Mouse (Mus musculus): ENCODE data around the gene Celf5. TPM values are rescaled to one million over a fixed set of nuclear protein-coding genes. Genes with fewer than 3 reads are reported as not detected.
"Not testable (repeated sequence)": the region's sequence is repeated elsewhere in the genome, so short reads cannot be mapped to it uniquely, and the experiment has no call there.

The Celf5 gene
- polyA plus RNA-seq, 1 experiment from 2014 or later = 0.04 TPM

DNA sequence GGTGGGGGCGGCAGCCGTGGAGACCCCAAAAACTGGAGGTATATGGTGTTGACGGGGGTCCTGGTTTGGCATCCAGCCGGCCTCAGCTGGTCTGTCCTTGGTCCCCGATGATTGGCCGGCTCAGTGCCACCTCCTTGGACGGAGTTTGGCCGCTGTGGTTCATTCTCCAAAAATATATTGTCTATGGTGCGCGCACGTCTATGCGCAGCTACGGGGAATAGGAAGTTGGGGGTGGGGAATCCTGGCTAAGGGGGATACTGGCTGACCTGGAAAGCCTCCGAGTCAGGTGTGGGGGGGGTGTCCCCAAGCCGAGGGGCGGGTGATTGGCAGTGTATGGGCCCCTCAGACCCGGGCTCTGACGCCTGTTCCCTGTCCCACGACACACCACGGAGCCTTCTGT lies 22.0 kb downstream of the Celf5 start:
- Histone ChIP-seq H3K36me3 (ENCODE audit: inconsistent target) (no peaks in the 10 kb centered on the region), H3K79me2 (ENCODE audit: inconsistent target) (no peaks in the 10 kb centered on the region), H3K4me3 (ENCODE audit: inconsistent target) (no peak overlapping the region), H3K27ac (no peak overlapping the region)
- 16% methylated on average over 20 of the region's 20 CpGs for WGBS (ENCODE audit: missing documents)

- Histone ChIP-seq H3K27ac (no peak overlapping the region), H3K4me3 (ENCODE audit: inconsistent target) (no peak overlapping the region), H3K36me3 (ENCODE audit: inconsistent target) (no peaks in the 10 kb centered on the region), H3K79me2 (ENCODE audit: inconsistent target) (no peaks in the 10 kb centered on the region)
- WGBS (ENCODE audit: missing documents) = 71% methylated on average over 17 of the region's 21 CpGs
Measured at GRCm38 (mm10) chr10:81459399-81459798, 23.1 kb downstream of the Celf5 start.

- 87% methylated on average over 6 of the region's 6 CpGs for whole genome bisulfite sequencing (ENCODE audit: missing documents)
- H3K79me2 ChIP-seq (ENCODE audit: inconsistent target) = no peaks in the 10 kb centered on the region
- no peak overlapping the region for H3K27ac ChIP-seq
- no peak overlapping the region for H3K4me3 ChIP-seq (ENCODE audit: inconsistent target)
- no peaks in the 10 kb centered on the region for H3K36me3 ChIP-seq (ENCODE audit: inconsistent target)
Measured at GRCm38 (mm10) chr10:81458267-81458666, 24.2 kb downstream of the Celf5 start.

DNA sequence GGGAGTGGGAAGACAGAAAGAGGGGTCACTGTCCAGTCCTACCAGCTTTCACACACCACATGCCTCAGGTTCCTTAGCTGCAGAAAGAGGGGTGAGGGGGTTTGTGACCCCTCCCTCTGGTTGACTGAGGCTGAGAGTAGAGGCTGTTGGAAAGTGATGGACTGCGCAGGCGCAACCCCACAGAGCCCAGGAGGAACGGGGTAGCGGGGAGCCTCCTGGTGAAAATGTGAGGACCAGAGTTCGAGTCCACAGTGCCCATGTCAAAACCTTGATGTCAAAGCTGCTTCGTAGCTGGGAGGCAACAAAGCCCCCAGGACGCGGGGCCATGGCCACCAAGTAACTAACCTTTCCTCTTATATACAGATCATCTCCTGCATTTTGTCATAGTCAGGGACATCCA lies 24.9 kb downstream of the Celf5 start:
- no peaks in the 10 kb centered on the region for H3K36me3 ChIP-seq (ENCODE audit: inconsistent target)
- WGBS (ENCODE audit: missing documents) = 93% methylated on average over 8 of the region's 8 CpGs
- no peak overlapping the region for H3K27ac ChIP-seq
- H3K4me3 ChIP-seq (ENCODE audit: inconsistent target) = no peak overlapping the region
- H3K79me2 ChIP-seq (ENCODE audit: inconsistent target) = no peaks in the 10 kb centered on the region

GRCm38 (mm10) chr10:81456983-81457563 lies 25.4 kb downstream of the Celf5 start:
- Histone ChIP-seq H3K4me3 (ENCODE audit: inconsistent target) (no peak overlapping the region), H3K36me3 (ENCODE audit: inconsistent target) (no peaks in the 10 kb centered on the region), H3K27ac (no peak overlapping the region), H3K79me2 (ENCODE audit: inconsistent target) (no peaks in the 10 kb centered on the region)
- WGBS (ENCODE audit: missing documents) = 31% methylated on average over 6 of the region's 12 CpGs

DNA sequence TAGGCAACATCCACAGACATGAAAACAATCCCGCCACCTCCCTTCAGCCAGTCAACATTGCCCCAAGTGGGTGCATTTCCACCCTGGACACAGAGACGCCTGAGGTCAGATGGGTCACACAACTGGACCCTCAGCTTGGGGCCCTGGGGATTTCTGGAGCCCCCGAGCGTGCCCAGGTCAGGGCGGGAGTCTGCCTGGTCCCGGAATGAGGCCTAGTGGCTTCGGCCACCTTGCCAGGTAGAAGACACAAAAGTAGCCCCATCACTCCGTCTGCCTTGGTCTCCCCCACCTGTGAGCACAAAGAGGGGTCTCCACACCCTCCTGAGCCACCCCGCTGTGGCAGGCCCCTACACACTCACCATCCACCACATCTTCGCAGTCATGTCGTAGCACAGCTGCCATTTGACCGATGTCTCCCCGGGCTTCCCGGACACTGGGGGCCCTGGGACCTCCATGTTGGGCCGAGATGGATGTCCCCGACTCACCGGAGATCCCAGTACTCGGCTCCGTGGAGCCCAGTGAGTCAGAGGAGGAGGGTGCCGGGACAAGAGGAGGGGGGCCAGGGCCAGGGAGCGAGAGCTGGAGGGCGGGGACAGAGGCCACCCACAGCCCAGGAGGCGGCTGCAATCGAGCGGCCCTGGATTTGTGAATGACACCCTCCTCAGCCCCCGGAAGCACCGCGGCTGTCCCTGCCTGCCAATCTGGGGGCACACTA lies 27.2 kb downstream of the Celf5 start, which contains the start of gene Nfic:
TSS of gene Nfic (minus strand) at position 455 of the 715 bp plus-strand sequence.
- Histone ChIP-seq H3K27ac (no peak within 1 kb of the TSS), H3K79me2 (ENCODE audit: inconsistent target) (no peaks in the 10 kb centered on the region), H3K36me3 (ENCODE audit: inconsistent target) (no peaks in the 10 kb centered on the region), H3K4me3 (ENCODE audit: inconsistent target) (no peak within 1 kb of the TSS)
- 85% methylated on average over 23 of the region's 28 CpGs for WGBS (ENCODE audit: missing documents)

DNA sequence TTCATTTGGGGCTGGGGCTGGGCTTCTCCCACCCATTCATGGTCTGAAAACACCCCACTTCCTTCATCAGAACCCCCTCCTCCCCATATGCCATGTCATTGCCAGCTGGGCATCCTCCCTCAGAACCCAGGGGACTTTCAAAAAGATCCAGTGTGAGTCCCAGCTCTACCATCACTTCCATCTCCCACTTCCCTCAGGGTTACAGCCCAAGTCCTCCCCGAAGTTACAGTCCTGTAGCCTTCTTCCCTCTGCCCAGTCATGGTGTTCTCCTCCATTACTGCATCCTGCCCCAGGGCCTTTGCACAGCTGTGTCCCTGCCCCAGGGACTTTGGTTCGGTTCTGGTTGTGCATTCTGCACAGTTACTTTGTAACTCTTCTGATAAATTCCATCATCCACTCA lies 28.4 kb downstream of the Celf5 start:
- H3K36me3 ChIP-seq (ENCODE audit: inconsistent target) = no peaks in the 10 kb centered on the region
- H3K79me2 ChIP-seq (ENCODE audit: inconsistent target) = no peaks in the 10 kb centered on the region
- H3K27ac ChIP-seq = no peak overlapping the region
- H3K4me3 ChIP-seq (ENCODE audit: inconsistent target) = no peak overlapping the region
- WGBS (ENCODE audit: missing documents) = 56% methylated on average over 2 of the region's 2 CpGs

- H3K4me3 ChIP-seq (ENCODE audit: inconsistent target) = no peak overlapping the region
Measured at GRCm38 (mm10) chr10:81452947-81453288, 29.6 kb downstream of the Celf5 start.

GRCm38 (mm10) chr10:81452237-81452946 lies 30.1 kb downstream of the Celf5 start:
- no peak overlapping the region for H3K27ac ChIP-seq
- WGBS (ENCODE audit: missing documents) = 9% methylated on average over 36 of the region's 36 CpGs
- no peaks in the 10 kb centered on the region for H3K36me3 ChIP-seq (ENCODE audit: inconsistent target)
- no peak overlapping the region for H3K4me3 ChIP-seq (ENCODE audit: inconsistent target)
- H3K79me2 ChIP-seq (ENCODE audit: inconsistent target) = no peaks in the 10 kb centered on the region

More at GRCm38 (mm10) chr10:81452947-81453288, 29.6 kb downstream of the Celf5 start:
- Histone ChIP-seq H3K79me2 (ENCODE audit: inconsistent target) (no peaks in the 10 kb centered on the region), H3K27ac (no peak overlapping the region), H3K36me3 (ENCODE audit: inconsistent target) (no peaks in the 10 kb centered on the region)
- WGBS (ENCODE audit: missing documents) = 16% methylated on average over 14 of the region's 14 CpGs

- Histone ChIP-seq H3K4me3 (ENCODE audit: inconsistent target) (no peak overlapping the region), H3K27ac (no peak overlapping the region), H3K36me3 (ENCODE audit: inconsistent target) (no peaks in the 10 kb centered on the region), H3K79me2 (ENCODE audit: inconsistent target) (no peaks in the 10 kb centered on the region)
- 39% methylated on average over 6 of the region's 6 CpGs for WGBS (ENCODE audit: missing documents)
Measured at GRCm38 (mm10) chr10:81451365-81451745, 31.2 kb downstream of the Celf5 start.

- Histone ChIP-seq H3K36me3 (ENCODE audit: inconsistent target) (no peaks in the 10 kb centered on the region), H3K27ac (no peak overlapping the region), H3K4me3 (ENCODE audit: inconsistent target) (no peak overlapping the region), H3K79me2 (ENCODE audit: inconsistent target) (no peaks in the 10 kb centered on the region)
- WGBS (ENCODE audit: missing documents) = 59% methylated on average over 9 of the region's 9 CpGs
Measured at GRCm38 (mm10) chr10:81450641-81451364, 31.7 kb downstream of the Celf5 start.

DNA sequence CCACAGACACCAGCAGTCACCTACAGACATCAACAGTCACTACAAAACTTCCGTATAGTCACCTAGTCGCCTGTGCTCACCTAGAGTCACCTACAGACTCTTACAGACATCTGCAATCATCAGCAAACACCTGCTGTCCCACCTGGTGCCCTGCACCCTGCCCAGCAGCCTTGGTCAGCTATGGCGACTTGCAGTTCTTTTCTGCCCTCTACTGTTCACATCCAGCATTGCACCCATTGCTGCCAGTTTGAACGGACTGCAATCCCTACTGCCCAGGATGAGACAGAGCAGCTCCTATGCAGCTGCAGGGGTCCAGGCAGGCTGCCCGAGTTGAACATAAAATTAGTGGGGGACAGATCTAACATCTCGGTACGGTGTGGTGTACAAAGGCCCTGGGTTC lies 32.4 kb downstream of the Celf5 start:
- Histone ChIP-seq H3K36me3 (ENCODE audit: inconsistent target) (no peaks in the 10 kb centered on the region), H3K79me2 (ENCODE audit: inconsistent target) (no peaks in the 10 kb centered on the region), H3K4me3 (ENCODE audit: inconsistent target) (no peak overlapping the region), H3K27ac (no peak overlapping the region)
- WGBS (ENCODE audit: missing documents) = 6% methylated on average over 7 of the region's 7 CpGs

- H3K79me2 ChIP-seq (ENCODE audit: inconsistent target); H3K27ac ChIP-seq; H3K36me3 ChIP-seq (ENCODE audit: inconsistent target); H3K4me3 ChIP-seq (ENCODE audit: inconsistent target): not testable (repeated sequence)
- 50% methylated on average over 2 of the region's 2 CpGs for WGBS (ENCODE audit: missing documents)
Measured at GRCm38 (mm10) chr10:81445516-81445915, 37.0 kb downstream of the Celf5 start.

DNA sequence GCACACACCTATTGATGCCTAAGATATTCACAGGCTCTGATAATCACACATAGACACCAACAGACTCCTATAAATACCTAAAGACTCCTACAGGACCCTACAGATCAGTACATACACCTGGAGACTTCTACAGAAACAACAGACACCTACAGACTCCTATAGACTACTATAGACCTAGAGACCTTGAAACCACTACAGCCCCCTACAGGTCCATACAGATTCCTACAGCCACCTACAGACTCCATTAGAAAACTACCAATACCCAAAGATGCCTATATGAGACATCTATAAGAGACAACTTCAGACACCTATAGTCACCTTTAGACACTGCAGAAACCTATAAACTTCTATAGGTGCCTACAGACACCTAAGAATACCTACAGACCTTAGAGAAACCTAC lies 41.5 kb downstream of the Celf5 start:
- H3K27ac ChIP-seq = no peak overlapping the region
- H3K4me3 ChIP-seq (ENCODE audit: inconsistent target) = no peak overlapping the region
- H3K36me3 ChIP-seq (ENCODE audit: inconsistent target) = no peaks in the 10 kb centered on the region
- H3K79me2 ChIP-seq (ENCODE audit: inconsistent target) = no peaks in the 10 kb centered on the region

- no peaks in the 10 kb centered on the region for H3K36me3 ChIP-seq (ENCODE audit: inconsistent target)
- no peak overlapping the region for H3K27ac ChIP-seq
- H3K79me2 ChIP-seq (ENCODE audit: inconsistent target) = no peaks in the 10 kb centered on the region
- no peak overlapping the region for H3K4me3 ChIP-seq (ENCODE audit: inconsistent target)
- WGBS (ENCODE audit: missing documents) = 89% methylated on average over 2 of the region's 3 CpGs
Measured at GRCm38 (mm10) chr10:81435436-81435835, 47.1 kb downstream of the Celf5 start.
